8 mouse cellular contexts compared by ENCODE assay signal in genomic region chr9:108492043-108492750, GRCm38 (mm10). TPM values are rescaled to one million over a fixed set of nuclear protein-coding genes. Genes with fewer than 3 reads are reported as not detected.
DNase-seq lines count a peak whose midpoint lies in the region; ATAC-seq and TF ChIP-seq lines count a peak whose summit lies in the region.

No protein-coding gene starts in this region.

- TF ChIP-seq CTCF in layer of hippocampus, adult 2 months (conservative IDR thresholded peaks at IDR 0.05), result no peak

- no peaks in the 10 kb centered on the region for H3K27me3 ChIP-seq in midbrain, embryonic 14.5 days (ENCODE audit: control insufficient read depth, insufficient read depth, low read length)

- peak overlapping the region; percentile 95 for H3K4me3 ChIP-seq in layer of hippocampus, adult 2 months
- no peak overlapping the region for H3K4me3 ChIP-seq in midbrain, embryonic 14.5 days (replicated peaks; ENCODE audit: low read depth, low read length)

- H3K9ac ChIP-seq in midbrain, embryonic 14.5 days (replicated peaks; ENCODE audit: low read length), result peak overlapping the region; percentile 95

- no peak for ATAC-seq in midbrain, embryonic 14.5 days (ENCODE audit: low FRiP score, low TSS enrichment)

- H3K4me1 ChIP-seq in midbrain, embryonic 14.5 days (ENCODE audit: control insufficient read depth, insufficient read depth, low read length), result peaks cover 18% of the 10 kb centered on the region

- H3K27ac ChIP-seq in layer of hippocampus, adult 2 months, result peak overlapping the region; percentile 57
- H3K27ac ChIP-seq in midbrain, embryonic 14.5 days (replicated peaks; ENCODE audit: low read depth, low read length), result no peak overlapping the region

- no peaks in the 10 kb centered on the region for H3K9me3 ChIP-seq in midbrain, embryonic 14.5 days (ENCODE audit: control insufficient read depth, low read length)

- DNase-seq in layer of hippocampus, adult 2 months (ENCODE audit: low spot score in 2 of 2), result no peak
- DNase-seq in layer of hippocampus, adult 11-12 months (ENCODE audit: low spot score), result no peak
- peak; percentile 87 to 91 for DNase-seq in adrenal gland, postnatal 36 days
- DNase-seq in gonadal fat pad, adult 2 months (ENCODE audit: low read depth), result peak; percentile 31
- peak; percentile 61 for DNase-seq in kidney, postnatal 14 days
- no peak for DNase-seq in midbrain, embryonic 14.5 days
- no peak for DNase-seq in thymus, postnatal 14 days
- DNase-seq in urinary bladder, postnatal 4 days (ENCODE audit: low spot score in 2 of 2), result no peak

- peaks cover 52% of the 10 kb centered on the region for H3K36me3 ChIP-seq in midbrain, embryonic 14.5 days (ENCODE audit: control insufficient read depth, insufficient read depth, low read length)

- 88% methylated on average over 16 of the region's 16 CpGs for WGBS in midbrain, embryonic 14.5 days

- peak overlapping the region; percentile 94 for H3K4me2 ChIP-seq in midbrain, embryonic 14.5 days (ENCODE audit: low read length)

RNA-seq across cellular contexts. Expression of gene Usp19, which starts 1.8 kb away (rescaled TPM):
- 100 to 1,000 TPM; 154 TPM for total RNA-seq in layer of hippocampus, adult 2 months (2021)
- 100 to 1,000 TPM; 204 to 213 TPM for total RNA-seq in adrenal gland, postnatal 36 days (2021)
- polyA plus RNA-seq in gonadal fat pad, adult 2 months (2012; rRNA removed), result 150 and 161 TPM in 2 replicates
- polyA plus RNA-seq in midbrain, embryonic 14.5 days (2014; fragmentation: Nextera tagmentation; extraction: Ambion mirVana), result 64.3 and 72.5 TPM in 2 replicates

RNA-seq across cellular contexts. Expression of gene Lamb2, which starts 12.7 kb away (rescaled TPM):
- 10 to 100 TPM; 29.3 to 30.7 TPM for total RNA-seq in layer of hippocampus, adult 2 months (2021)
- 100 to 1,000 TPM; 117 to 133 TPM for total RNA-seq in adrenal gland, postnatal 36 days (2021)
- polyA plus RNA-seq in gonadal fat pad, adult 2 months (2012; rRNA removed), result 174 and 220 TPM in 2 replicates
- 9.4 and 15.9 TPM in 2 replicates for polyA plus RNA-seq in midbrain, embryonic 14.5 days (2014; fragmentation: Nextera tagmentation; extraction: Ambion mirVana)

RNA-seq across cellular contexts. Expression of gene Qars, which starts 15.3 kb away (rescaled TPM):
- 10 to 100 TPM; 74.9 to 79.8 TPM for total RNA-seq in layer of hippocampus, adult 2 months (2021)
- 100 to 1,000 TPM; 191 to 194 TPM for total RNA-seq in adrenal gland, postnatal 36 days (2021)
- 248 and 249 TPM in 2 replicates for polyA plus RNA-seq in gonadal fat pad, adult 2 months (2012; rRNA removed)
- 61.8 and 70.8 TPM in 2 replicates for polyA plus RNA-seq in midbrain, embryonic 14.5 days (2014; fragmentation: Nextera tagmentation; extraction: Ambion mirVana)

RNA-seq across cellular contexts. Expression of gene Qrich1, which starts 24.4 kb away (rescaled TPM):
- 100 to 1,000 TPM; 161 TPM for total RNA-seq in layer of hippocampus, adult 2 months (2021)
- 100 to 1,000 TPM; 106 to 125 TPM for total RNA-seq in adrenal gland, postnatal 36 days (2021)
- polyA plus RNA-seq in gonadal fat pad, adult 2 months (2012; rRNA removed), result 92.2 and 108 TPM in 2 replicates
- 119 and 146 TPM in 2 replicates for polyA plus RNA-seq in midbrain, embryonic 14.5 days (2014; fragmentation: Nextera tagmentation; extraction: Ambion mirVana)

RNA-seq across cellular contexts. Expression of gene Klhdc8b, which starts 30.8 kb away (rescaled TPM):
- total RNA-seq in layer of hippocampus, adult 2 months (2021), result 10 to 100 TPM; 16.7 to 19.6 TPM
- 10 to 100 TPM; 20.1 to 21.5 TPM for total RNA-seq in adrenal gland, postnatal 36 days (2021)
- 56.8 and 58.8 TPM in 2 replicates for polyA plus RNA-seq in gonadal fat pad, adult 2 months (2012; rRNA removed)
- 59.3 and 61.2 TPM in 2 replicates for polyA plus RNA-seq in midbrain, embryonic 14.5 days (2014; fragmentation: Nextera tagmentation; extraction: Ambion mirVana)

Comparison
In these comparisons a context has a peak if more than half of its experiments do, and no peak if none do; other contexts are left out.
1. DNase-seq: peak in adrenal gland, postnatal 36 days (2 of 2), gonadal fat pad, adult 2 months (single experiment) and kidney, postnatal 14 days (single experiment); none in layer of hippocampus, adult 2 months (0 of 2), layer of hippocampus, adult 11-12 months (single experiment), midbrain, embryonic 14.5 days (single experiment), thymus, postnatal 14 days (single experiment) and urinary bladder, postnatal 4 days (0 of 2).